Mouse (Mus musculus): ENCODE measurements around the gene Ndufs8.

Gene Ndufs8

GRCm38 (mm10) chr19:3935896-3936850, 23.6 kb upstream of the Ndufs8 start:
- TF ChIP-seq GATA4 (IDR thresholded peaks at IDR 0.05; ENCODE audit: insufficient replicate concordance, low read length), result no peak

- no peak for TF ChIP-seq GATA4 (IDR thresholded peaks at IDR 0.05; ENCODE audit: insufficient replicate concordance, low read length)
These were observed 22.7 kb upstream of the Ndufs8 start, which contains the start of gene Unc93b1 for GRCm38 (mm10) chr19:3935032-3935895. Unc93b1 (plus strand) TSS chr19:3935186.

- no peak for TF ChIP-seq GATA4 (IDR thresholded peaks at IDR 0.05; ENCODE audit: insufficient replicate concordance, low read length)
These were observed 19.1 kb upstream of the Ndufs8 start for GRCm38 (mm10) chr19:3931716-3932115.

GRCm38 (mm10) chr19:3930262-3931057, 17.9 kb upstream of the Ndufs8 start:
- no peak for TF ChIP-seq GATA4 (IDR thresholded peaks at IDR 0.05; ENCODE audit: insufficient replicate concordance, low read length)

GRCm38 (mm10) chr19:3929211-3929941, 16.8 kb upstream of the Ndufs8 start, which contains the start of gene Aldh3b1:
Aldh3b1 (minus strand) TSS chr19:3929808.
- TF ChIP-seq GATA4 (IDR thresholded peaks at IDR 0.05; ENCODE audit: insufficient replicate concordance, low read length), result peak; percentile 44; the same call in 1 of the 2 replicates

- no peak for TF ChIP-seq GATA4 (IDR thresholded peaks at IDR 0.05; ENCODE audit: insufficient replicate concordance, low read length)
These were observed 16.2 kb upstream of the Ndufs8 start for GRCm38 (mm10) chr19:3928779-3929178.

- TF ChIP-seq GATA4 (IDR thresholded peaks at IDR 0.05; ENCODE audit: insufficient replicate concordance, low read length), result no peak
These were observed 15.4 kb upstream of the Ndufs8 start for GRCm38 (mm10) chr19:3927989-3928388.

- no peak for TF ChIP-seq GATA4 (IDR thresholded peaks at IDR 0.05; ENCODE audit: insufficient replicate concordance, low read length)
These were observed 14.1 kb upstream of the Ndufs8 start for GRCm38 (mm10) chr19:3926685-3927084.

GRCm38 (mm10) chr19:3926279-3926678, 13.7 kb upstream of the Ndufs8 start:
- no peak for TF ChIP-seq GATA4 (IDR thresholded peaks at IDR 0.05; ENCODE audit: insufficient replicate concordance, low read length)

GRCm38 (mm10) chr19:3925859-3926258, 13.3 kb upstream of the Ndufs8 start:
- TF ChIP-seq GATA4 (IDR thresholded peaks at IDR 0.05; ENCODE audit: insufficient replicate concordance, low read length), result no peak

GRCm38 (mm10) chr19:3924868-3925267, 12.3 kb upstream of the Ndufs8 start:
- no peak for TF ChIP-seq GATA4 (IDR thresholded peaks at IDR 0.05; ENCODE audit: insufficient replicate concordance, low read length)

GRCm38 (mm10) chr19:3924190-3924589, 11.6 kb upstream of the Ndufs8 start:
- TF ChIP-seq GATA4 (IDR thresholded peaks at IDR 0.05; ENCODE audit: insufficient replicate concordance, low read length), result no peak

GRCm38 (mm10) chr19:3923586-3923985, 11.0 kb upstream of the Ndufs8 start:
- no peak for TF ChIP-seq GATA4 (IDR thresholded peaks at IDR 0.05; ENCODE audit: insufficient replicate concordance, low read length)
